Mouse (Mus musculus): ENCODE results near the gene Pycard.

DNA sequence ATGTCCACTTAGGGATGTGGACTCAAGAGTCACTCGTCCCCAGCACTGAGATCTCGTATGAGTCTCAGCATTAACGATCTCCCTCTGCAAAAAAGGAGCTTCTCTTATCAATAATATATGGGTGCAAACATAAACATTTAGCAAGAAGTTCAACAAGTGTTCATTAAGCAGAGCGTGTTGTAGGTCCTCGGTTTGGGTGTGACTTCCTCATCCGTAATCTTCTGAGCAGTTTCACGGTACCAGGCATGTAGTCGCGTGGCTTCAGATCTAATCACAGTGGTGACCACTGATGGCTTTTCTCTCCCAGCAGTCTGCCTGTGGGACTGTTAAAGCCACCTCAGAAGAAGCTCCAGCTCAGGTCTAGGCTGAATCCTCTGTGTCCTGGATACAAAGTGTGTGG is 30.7 kb upstream of the Pycard start:
- TF ChIP-seq TAL1 (conservative IDR thresholded peaks at IDR 0.05; ENCODE audit: low read depth, low read length) (no peak), CTCF (IDR thresholded peaks at IDR 0.05; ENCODE audit: low read depth, low read length) (no peak), GATA1 (IDR thresholded peaks at IDR 0.05; ENCODE audit: borderline replicate concordance, low read length) (no peak)
